Mouse (Mus musculus) limb, embryonic 11.5 days (tissue): Measurements from ENCODE around the gene Heatr5a. TPM values are rescaled to one million over a fixed set of nuclear protein-coding genes. Genes with fewer than 3 reads are reported as not detected.

Experiments used
- ATAC-seq: fragments of 200-750 bp; cut with Nextera tagmentation; 2 replicates; pipeline ENCODE4 v1.8.0; 2017; ENCODE audit warnings: low read depth; ENCODE audit not compliant: insufficient number of reproducible peaks, low FRiP score, low TSS enrichment
- DNase-seq: peaks from one replicate; pipeline ENCODE4 v3.0.0-alpha.2; 2015; ENCODE audit warnings: low spot score
- H3K27ac ChIP-seq: fragments of 300-500 bp; sonication (generic); replicated peaks from 2 replicates; pipeline ENCODE4 v1.5.1; 2014; ENCODE audit warnings: low read depth, mild to moderate bottlenecking, low read length
- H3K27me3 ChIP-seq: fragments of 300-500 bp; sonication (generic); 2 replicates; pipeline ENCODE4 v1.6.1; 2014; ENCODE audit warnings: mild to moderate bottlenecking, low read length, mixed read lengths; ENCODE audit not compliant: control insufficient read depth, insufficient read depth
- H3K36me3 ChIP-seq: fragments of 300-500 bp; sonication (generic); 2 replicates; pipeline ENCODE4 v1.6.1; 2014; ENCODE audit warnings: mild to moderate bottlenecking, low read length, moderate library complexity, mixed read lengths; ENCODE audit not compliant: control insufficient read depth, insufficient read depth
- H3K4me1 ChIP-seq: fragments of 300-500 bp; sonication (generic); 2 replicates; pipeline ENCODE4 v1.6.1; 2014; ENCODE audit warnings: low read length, mixed read lengths; ENCODE audit not compliant: control insufficient read depth, insufficient read depth
- H3K4me2 ChIP-seq: fragments of 300-500 bp; sonication (generic); 2 replicates; pipeline ENCODE4 v1.6.1; 2014; ENCODE audit warnings: low read depth, mild to moderate bottlenecking, moderate library complexity; ENCODE audit not compliant: severe bottlenecking
- H3K4me3 ChIP-seq: fragments of 300-500 bp; sonication (generic); 2 replicates; pipeline ENCODE4 v1.5.1; 2014; ENCODE audit warnings: low read depth, low read length
- H3K9ac ChIP-seq: fragments of 300-500 bp; sonication (generic); 2 replicates; pipeline ENCODE4 v1.6.1; 2014; ENCODE audit warnings: mild to moderate bottlenecking, low read length
- H3K9me3 ChIP-seq: fragments of 300-500 bp; sonication (generic); 2 replicates; pipeline ENCODE4 v1.6.1; 2016; ENCODE audit warnings: low read length; ENCODE audit not compliant: control insufficient read depth
- WGBS: fragments of 180-500 bp; shearing (Covaris S2); extraction: QIAGEN DNeasy Blood & Tissue Kit; methylation state at CpG from one replicate; pipeline ENCODE4 v1.1.7; 2014; 5-methylcytosine and 5-hydroxymethylcytosine counted together
- polyA plus RNA-seq: library from polyadenylated mRNA; unstranded; fragments of >200 nt; fragmentation: Nextera tagmentation; extraction: Ambion mirVana; gene quantifications from 2 replicates; pipeline ENCODE4 v1.2.1, GENCODE M21; 2014

Gene Heatr5a
- polyA plus RNA-seq, 1 experiment from 2014 or later = 10.6 TPM

DNA sequence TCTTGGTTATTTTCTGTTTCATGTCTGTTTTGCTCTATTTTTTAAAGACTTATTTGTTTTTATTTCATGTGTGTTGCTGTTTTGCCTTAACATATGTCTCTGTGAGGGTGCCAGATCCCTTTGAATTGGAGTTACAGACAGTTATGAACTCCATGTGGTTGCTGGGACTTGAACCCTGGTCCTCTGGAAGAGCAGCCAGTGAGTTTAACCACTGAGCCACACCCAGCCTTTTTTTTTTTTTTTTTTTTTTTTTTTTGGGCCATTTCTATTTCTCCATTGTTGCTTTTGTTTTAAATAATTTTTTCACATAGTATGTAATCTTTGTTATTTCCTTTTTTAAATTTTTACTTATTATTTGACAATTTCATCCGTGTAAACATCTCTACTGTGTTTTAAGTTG is 131.3 kb downstream of the Heatr5a start:
- no peak for ATAC-seq
- H3K4me1 ChIP-seq = no peaks in the 10 kb centered on the region
- WGBS = 87% methylated on average over 1 of the region's 1 CpGs
- H3K27ac ChIP-seq = no peak overlapping the region
- H3K36me3 ChIP-seq = no peaks in the 10 kb centered on the region
- no peak overlapping the region for H3K4me3 ChIP-seq
- H3K9ac ChIP-seq = no peak overlapping the region
- no peak for DNase-seq
- no peaks in the 10 kb centered on the region for H3K27me3 ChIP-seq
- no peak overlapping the region for H3K4me2 ChIP-seq
- H3K9me3 ChIP-seq = no peaks in the 10 kb centered on the region

DNA sequence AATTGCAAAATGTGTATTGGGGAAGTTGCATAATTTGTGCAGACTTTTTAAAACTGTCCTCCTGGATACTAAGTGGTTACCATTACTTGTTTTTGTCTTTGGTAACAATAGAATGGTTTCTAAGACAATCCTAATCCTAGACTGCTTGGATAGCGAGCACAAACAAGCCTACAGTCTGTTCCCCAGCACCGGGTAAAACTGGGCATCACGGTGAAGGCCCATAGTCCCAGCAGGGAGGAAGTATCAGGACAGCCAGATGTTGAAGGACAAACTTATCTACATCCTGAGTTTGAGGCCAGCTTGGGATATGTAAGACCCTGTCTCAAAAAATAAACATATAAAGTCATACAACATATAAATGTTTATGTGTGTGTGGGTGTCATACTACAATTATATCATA is 135.9 kb downstream of the Heatr5a start:
- Histone ChIP-seq H3K27me3 (no peaks in the 10 kb centered on the region), H3K4me2 (no peak overlapping the region), H3K9me3 (no peaks in the 10 kb centered on the region), H3K4me3 (no peak overlapping the region), H3K4me1 (no peaks in the 10 kb centered on the region), H3K27ac (no peak overlapping the region), H3K36me3 (no peaks in the 10 kb centered on the region), H3K9ac (no peak overlapping the region)
- no peak for DNase-seq
- no peak for ATAC-seq
- WGBS = 68% methylated on average over 3 of the region's 3 CpGs

DNA sequence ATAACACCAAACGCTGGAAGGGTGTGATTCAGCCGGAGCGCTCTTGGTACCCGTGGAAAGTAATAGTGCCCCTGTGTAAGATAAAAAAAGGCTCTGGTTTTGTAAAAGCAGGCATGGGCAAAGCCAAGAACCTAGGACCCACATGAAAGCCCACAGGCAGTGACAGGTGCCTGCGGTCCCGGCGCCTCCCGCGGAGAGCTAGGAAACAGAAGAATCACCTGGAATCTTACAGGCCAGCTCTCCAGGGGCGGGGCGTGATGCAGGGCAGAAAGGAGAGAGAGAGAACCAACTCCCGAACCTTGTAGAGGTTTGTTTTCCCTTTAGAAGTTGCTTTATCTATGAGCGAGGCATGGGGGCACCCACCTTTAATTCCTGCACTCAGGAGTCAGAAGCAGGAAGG is 139.2 kb downstream of the Heatr5a start:
- 71% methylated on average over 13 of the region's 13 CpGs for WGBS
- Histone ChIP-seq H3K27ac (no peak overlapping the region), H3K36me3 (no peaks in the 10 kb centered on the region), H3K4me1 (peaks cover 6% of the 10 kb centered on the region), H3K4me2 (no peak overlapping the region), H3K9me3 (no peaks in the 10 kb centered on the region), H3K9ac (no peak overlapping the region), H3K4me3 (no peak overlapping the region), H3K27me3 (no peaks in the 10 kb centered on the region)
- DNase-seq = no peak
- ATAC-seq = no peak

DNA sequence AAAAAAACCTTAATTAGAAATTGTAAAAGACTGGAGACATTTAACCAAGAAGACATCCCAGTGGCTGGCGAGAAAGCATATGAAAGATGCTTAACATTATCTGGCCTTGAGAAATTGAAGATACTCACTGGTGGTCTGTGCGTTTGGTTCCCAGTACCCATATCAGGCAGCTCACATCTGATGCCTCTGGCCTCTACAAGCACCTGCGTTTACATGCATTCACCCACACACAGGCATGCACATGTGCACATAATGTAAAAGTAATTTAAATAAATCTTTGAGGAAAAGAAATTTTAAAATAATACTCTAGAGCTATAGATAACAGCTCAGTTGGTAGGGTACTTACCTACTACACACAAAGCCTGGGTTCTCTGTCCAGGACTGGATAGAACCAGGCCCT is 139.8 kb downstream of the Heatr5a start:
- no peak overlapping the region for H3K9ac ChIP-seq
- H3K4me2 ChIP-seq = no peak overlapping the region
- H3K4me3 ChIP-seq = no peak overlapping the region
- ATAC-seq (no peak), DNase-seq (no peak)
- 94% methylated on average over 3 of the region's 3 CpGs for WGBS
- peaks cover 6% of the 10 kb centered on the region for H3K4me1 ChIP-seq
- H3K27me3 ChIP-seq = no peaks in the 10 kb centered on the region
- H3K9me3 ChIP-seq = no peaks in the 10 kb centered on the region
- H3K27ac ChIP-seq = no peak overlapping the region
- H3K36me3 ChIP-seq = no peaks in the 10 kb centered on the region

DNA sequence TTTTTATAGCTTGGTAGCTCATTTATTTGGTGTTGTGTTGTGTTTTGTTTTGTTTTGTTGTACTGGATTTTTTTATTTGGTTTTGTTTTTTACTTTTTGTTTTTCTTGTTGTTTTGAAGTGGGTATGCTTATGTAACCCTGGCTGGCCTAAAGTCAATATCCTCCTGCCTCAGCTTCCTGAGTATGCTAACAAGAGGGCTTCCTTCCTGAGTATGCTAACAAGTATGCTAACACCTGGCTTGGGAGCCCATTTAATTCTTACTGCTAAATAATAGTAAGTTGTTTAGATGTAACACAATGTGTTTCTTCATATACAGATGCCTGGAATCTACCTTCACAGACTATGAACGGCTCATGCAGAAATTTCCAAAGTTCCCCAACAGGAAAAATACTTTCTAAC is 140.4 kb downstream of the Heatr5a start:
- ATAC-seq (no peak), DNase-seq (no peak)
- Histone ChIP-seq H3K27me3 (no peaks in the 10 kb centered on the region), H3K4me2 (no peak overlapping the region), H3K36me3 (no peaks in the 10 kb centered on the region), H3K4me1 (peaks cover 6% of the 10 kb centered on the region), H3K4me3 (no peak overlapping the region), H3K9me3 (no peaks in the 10 kb centered on the region), H3K27ac (no peak overlapping the region), H3K9ac (no peak overlapping the region)
- 96% methylated on average over 1 of the region's 1 CpGs for WGBS

DNA sequence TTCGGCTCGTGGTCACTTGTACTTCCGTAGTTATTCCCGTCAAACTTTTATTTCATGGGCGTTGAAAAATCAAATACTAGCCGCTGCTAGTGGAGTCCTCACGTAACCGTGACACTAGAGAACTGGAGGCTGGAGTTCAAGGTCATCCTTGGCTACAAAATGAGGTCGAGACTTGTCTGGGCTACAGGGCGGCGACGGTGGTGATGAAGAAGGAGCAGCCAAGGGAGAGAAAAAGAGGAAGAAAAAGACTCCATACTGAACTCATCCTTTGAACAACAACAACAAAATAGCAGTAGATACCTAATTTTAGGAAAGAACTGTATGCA is 141.1 kb downstream of the Heatr5a start:
- Histone ChIP-seq H3K4me3 (peak overlapping the region; percentile 72), H3K9ac (peak overlapping the region; percentile 99), H3K9me3 (no peaks in the 10 kb centered on the region), H3K4me2 (peak overlapping the region; percentile 48), H3K27ac (peak overlapping the region; percentile 96), H3K36me3 (no peaks in the 10 kb centered on the region; the same call in 1 of the 2 replicates), H3K27me3 (no peaks in the 10 kb centered on the region), H3K4me1 (peaks cover 6% of the 10 kb centered on the region)
- no peak for DNase-seq
- under 1% methylated on average over 12 of the region's 12 CpGs for WGBS
- ATAC-seq = no peak

DNA sequence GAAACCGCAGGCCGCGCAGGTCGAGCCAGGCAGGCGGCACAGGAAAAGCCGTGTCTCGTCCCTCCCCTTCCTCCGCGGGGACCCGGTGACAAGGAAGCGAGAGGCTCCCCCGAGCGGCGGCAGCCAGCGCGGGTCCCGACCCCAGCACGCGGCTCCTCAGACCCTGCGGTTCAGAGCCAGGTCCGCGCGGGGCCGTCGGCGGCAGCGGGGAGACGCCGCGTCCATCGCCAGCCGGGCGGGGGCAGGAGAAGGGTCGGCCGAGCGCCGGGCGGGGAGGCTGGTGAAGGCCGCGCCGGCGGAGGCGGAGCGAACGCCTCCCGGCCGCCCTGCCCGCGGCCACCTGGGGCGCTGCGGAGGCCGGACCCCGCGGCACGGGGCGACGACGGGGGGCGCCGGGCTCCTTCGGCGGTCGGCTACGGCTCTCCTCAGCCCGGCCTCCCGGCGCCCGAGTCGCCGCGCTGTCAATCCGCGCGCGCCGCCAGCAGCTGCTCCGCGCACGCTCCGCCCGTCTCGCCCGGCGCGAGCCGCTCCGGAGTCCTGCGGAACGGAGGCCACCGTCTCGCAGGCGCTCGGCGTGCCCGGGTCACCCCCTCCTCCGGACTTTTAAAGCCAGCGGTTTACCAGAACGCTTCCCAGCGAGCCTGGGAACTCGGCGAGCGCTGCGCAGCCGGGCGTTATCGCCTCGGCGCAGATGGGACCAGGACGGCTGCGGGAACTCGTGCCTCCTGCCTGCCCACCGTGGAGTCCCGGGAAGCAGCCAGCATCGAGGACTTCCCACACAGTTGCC is 141.6 kb downstream of the Heatr5a start, which contains the start of gene Hectd1:
Gene Hectd1 (minus strand): TSS at position 247 of the 787 bp plus-strand sequence.
- H3K4me1 ChIP-seq = peaks cover 6% of the 10 kb centered on the region
- H3K27me3 ChIP-seq = no peaks in the 10 kb centered on the region
- H3K27ac ChIP-seq = peak within 1 kb of the TSS; percentile 96
- DNase-seq (peak; percentile 87), ATAC-seq (peak; percentile 92)
- H3K4me3 ChIP-seq = peak within 1 kb of the TSS; percentile 72
- H3K4me2 ChIP-seq = peak within 1 kb of the TSS; percentile 48
- peaks cover 3% of the 10 kb centered on the region; the same call in 1 of the 2 replicates for H3K36me3 ChIP-seq
- H3K9me3 ChIP-seq = no peaks in the 10 kb centered on the region
- under 1% methylated on average over 106 of the region's 114 CpGs for WGBS
- H3K9ac ChIP-seq = peak within 1 kb of the TSS; percentile 99

DNA sequence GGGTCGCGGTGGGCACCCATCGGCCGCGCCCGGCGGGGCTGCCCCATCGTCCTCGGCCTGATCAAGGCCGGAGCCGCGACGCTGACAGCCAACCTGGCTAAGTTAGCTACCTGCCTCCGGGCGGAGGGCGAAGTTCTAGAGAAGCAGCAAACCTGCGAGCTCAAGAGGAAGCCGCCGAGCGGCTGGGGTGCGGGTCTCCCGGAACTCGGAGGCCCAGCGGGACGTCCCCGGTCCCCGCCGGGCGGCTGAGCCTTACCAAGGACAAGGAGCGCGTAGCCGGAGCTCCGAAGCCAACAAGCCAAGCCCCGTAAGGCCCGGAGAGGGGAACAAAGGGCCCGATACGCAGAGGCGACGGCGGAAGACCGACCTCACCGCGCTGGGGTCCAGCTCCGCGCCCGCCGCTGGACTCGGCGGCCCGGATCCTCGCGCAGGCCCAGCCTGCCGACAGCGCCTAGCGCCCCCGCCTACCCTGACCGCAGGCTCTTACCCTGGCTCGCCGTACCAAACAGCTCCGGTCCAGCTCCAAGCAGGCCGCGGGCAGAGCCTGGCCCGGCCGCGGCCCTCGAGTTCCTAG is 142.3 kb downstream of the Heatr5a start:
- Histone ChIP-seq H3K4me1 (peaks cover 6% of the 10 kb centered on the region), H3K4me3 (peak overlapping the region; percentile 72), H3K27ac (peak overlapping the region; percentile 96), H3K36me3 (peaks cover 5% of the 10 kb centered on the region; the same call in 1 of the 2 replicates), H3K9ac (peak overlapping the region; percentile 99), H3K9me3 (no peaks in the 10 kb centered on the region), H3K27me3 (no peaks in the 10 kb centered on the region), H3K4me2 (peak overlapping the region; percentile 48)
- ATAC-seq = peak; percentile 14; the same call in 1 of the 2 replicates
- DNase-seq = peak; percentile 72
- WGBS = under 1% methylated on average over 66 of the region's 66 CpGs
